Mouse (Mus musculus): ENCODE measurements around the gene Lpp. TPM values are rescaled to one million over a fixed set of nuclear protein-coding genes. Genes with fewer than 3 reads are reported as not detected.
A peak's percentile ranks its signal among the peaks of the same experiment; 100 is the strongest.
"Not testable (repeated sequence)": the region's sequence is repeated elsewhere in the genome, so short reads cannot be mapped to it uniquely, and the experiment has no call there.

Lpp gene
- total and polyA plus RNA-seq, 3 experiments: 7.7 to 25.1 (median 23.6) TPM

DNA sequence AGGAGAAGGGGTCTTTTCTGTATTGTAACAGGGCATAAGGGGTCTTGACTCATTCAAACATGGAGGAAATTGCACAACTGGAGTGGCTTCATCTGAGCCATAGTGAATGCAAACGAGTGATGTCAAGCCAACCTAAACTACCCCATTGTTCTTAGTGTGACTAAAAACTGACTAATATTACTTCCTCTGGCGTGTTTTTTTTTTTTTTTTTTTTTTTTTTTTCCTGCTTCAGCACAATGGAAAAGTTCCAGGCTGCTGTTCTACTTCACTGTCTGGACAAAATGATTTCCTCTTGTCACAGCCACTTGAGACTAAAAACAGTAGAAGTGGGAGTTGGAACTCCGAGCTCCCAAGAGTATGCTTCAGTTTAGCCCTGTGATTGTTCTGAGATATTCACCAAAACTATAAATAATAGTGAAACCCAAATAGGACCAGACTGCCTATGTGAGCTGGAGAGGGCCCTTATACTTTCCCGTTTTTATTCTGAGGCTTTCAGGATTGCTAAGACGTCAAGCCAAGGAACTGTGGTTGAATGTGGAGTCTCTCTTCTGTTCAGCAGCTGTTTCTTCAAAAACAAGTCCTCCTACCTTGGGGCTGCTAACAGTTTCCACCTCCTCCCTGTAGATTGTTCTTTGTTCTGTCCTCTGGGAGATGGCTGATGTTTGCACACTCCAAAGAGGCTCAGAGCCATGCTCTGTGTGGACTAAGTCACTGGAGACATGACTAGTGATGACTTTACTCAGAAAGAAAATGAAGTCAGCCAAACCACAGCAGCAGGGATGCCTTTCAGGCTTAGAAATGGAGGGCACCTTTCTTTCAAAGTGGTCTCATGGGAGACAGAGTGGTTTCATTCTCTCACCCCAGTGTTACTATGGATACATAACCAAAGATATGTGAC lies 617.9 kb downstream of the Lpp start:
- Histone ChIP-seq H3K4me3 (no peak overlapping the region), H3K27ac (peak overlapping the region; percentile 38), H3K79me2 (replicated peaks; ENCODE audit: control insufficient read depth, insufficient read depth, low read length) (no peaks in the 10 kb centered on the region), H3K27me3 (ENCODE audit: control insufficient read depth, insufficient read depth, low read length) (no peaks in the 10 kb centered on the region), H3K4me1 (ENCODE audit: control insufficient read depth, insufficient read depth, low read length) (peaks cover 7% of the 10 kb centered on the region), H3K36me3 (ENCODE audit: control insufficient read depth, insufficient read depth, low read length) (peaks cover 10% of the 10 kb centered on the region), H3K9ac (ENCODE audit: low read depth, low read length) (peak overlapping the region; percentile 9; the same call in 1 of the 2 replicates)
- peak in 1 of 2 experiments; percentile 36 for DNase-seq
- no peak for TF ChIP-seq POLR2A (IDR thresholded peaks at IDR 0.05; ENCODE audit: insufficient read depth, low read depth, low read length)
- no peak for TF ChIP-seq EP300 (IDR thresholded peaks at IDR 0.05; ENCODE audit: insufficient read depth, low read depth, low read length)
- TF ChIP-seq CTCF (IDR thresholded peaks at IDR 0.05): no peak
- WGBS: 15% methylated on average over 5 of the region's 5 CpGs
- intact Hi-C loops (cut with DNase I): loop anchor here (1.0 kb wide), 1 partner anchor 48 kb away; no protein-coding TSS in a partner anchor

DNA sequence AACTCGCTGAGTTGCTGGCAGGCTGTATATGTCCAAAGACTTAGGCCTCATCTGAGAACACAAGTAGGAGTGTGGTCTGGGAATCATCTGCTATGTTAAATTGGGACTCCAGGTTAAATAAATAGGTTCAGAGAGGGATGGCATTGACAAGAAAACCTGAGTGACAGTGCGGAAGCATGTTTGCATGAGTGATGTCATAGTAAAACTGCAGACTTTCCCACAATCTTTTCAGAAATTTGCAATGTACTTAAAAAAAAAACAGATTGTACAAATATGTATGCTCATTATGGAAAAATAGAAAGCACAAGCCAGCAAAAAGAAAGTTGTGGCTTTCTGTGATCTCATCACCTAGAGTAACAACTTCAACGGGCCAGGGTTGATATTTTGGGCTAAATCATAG lies 619.6 kb downstream of the Lpp start:
- Histone ChIP-seq H3K27me3 (ENCODE audit: control insufficient read depth, insufficient read depth, low read length) (no peaks in the 10 kb centered on the region), H3K79me2 (replicated peaks; ENCODE audit: control insufficient read depth, insufficient read depth, low read length) (no peaks in the 10 kb centered on the region), H3K9ac (ENCODE audit: low read depth, low read length) (no peak overlapping the region), H3K36me3 (ENCODE audit: control insufficient read depth, insufficient read depth, low read length) (peaks cover 10% of the 10 kb centered on the region), H3K4me1 (ENCODE audit: control insufficient read depth, insufficient read depth, low read length) (peaks cover 7% of the 10 kb centered on the region), H3K27ac (no peak overlapping the region), H3K4me3 (no peak overlapping the region)
- intact Hi-C loops (cut with DNase I): no loop called here
- no peak for DNase-seq
- WGBS: 89% methylated on average over 3 of the region's 3 CpGs
- TF ChIP-seq EP300 (IDR thresholded peaks at IDR 0.05; ENCODE audit: insufficient read depth, low read depth, low read length): no peak

DNA sequence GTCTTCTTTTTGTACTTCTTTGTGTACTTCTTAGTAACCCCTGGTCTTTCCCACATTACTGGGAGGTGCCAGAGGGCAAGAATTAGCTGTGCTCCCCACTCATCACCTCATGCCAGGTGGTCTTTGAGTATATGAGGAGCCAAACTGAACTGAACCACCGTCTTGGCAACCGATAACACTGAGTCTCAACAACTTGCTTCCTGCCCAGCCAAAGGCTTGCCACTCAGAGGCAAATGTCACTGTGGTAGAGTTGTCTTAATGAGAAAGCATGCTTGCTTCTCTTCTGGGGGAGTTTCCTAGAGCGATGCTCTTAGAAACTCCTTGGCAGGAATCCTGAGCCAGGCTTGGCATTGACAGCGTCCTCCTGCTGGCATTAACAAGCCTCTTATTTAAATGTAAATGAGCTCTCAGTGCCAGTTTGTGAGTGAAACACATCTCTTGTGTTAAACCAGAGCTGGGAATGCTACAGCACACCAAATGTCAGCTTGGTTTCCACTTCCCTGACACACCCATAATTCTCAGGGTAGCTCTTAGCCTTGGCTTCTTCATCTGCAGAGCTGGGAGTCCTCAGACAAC lies 623.0 kb downstream of the Lpp start:
- DNase-seq: no peak

DNA sequence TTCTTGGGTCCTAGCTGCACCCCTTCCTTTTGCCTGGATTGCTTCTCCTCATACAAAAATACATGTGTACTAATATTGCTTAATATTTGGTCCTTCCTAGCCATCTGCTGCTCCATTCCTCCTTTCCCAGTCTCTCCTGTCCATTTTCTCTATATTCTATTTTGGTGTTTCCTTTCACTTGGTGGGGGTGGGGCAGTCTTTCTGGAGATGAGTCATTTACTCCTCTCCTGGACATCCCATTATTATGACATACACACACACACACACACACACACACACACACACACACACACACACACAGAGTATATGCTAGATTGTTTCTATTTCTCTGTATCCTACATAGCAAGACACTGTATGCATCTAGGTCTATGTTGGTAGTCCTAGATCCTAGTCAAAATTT lies 623.7 kb downstream of the Lpp start:
- no peaks in the 10 kb centered on the region for H3K36me3 ChIP-seq (ENCODE audit: control insufficient read depth, insufficient read depth, low read length)
- H3K27me3 ChIP-seq (ENCODE audit: control insufficient read depth, insufficient read depth, low read length): no peaks in the 10 kb centered on the region
- H3K27ac ChIP-seq: no peak overlapping the region
- H3K9ac ChIP-seq (ENCODE audit: low read depth, low read length): no peak overlapping the region
- H3K79me2 ChIP-seq (replicated peaks; ENCODE audit: control insufficient read depth, insufficient read depth, low read length): no peaks in the 10 kb centered on the region
- no peak overlapping the region for H3K4me3 ChIP-seq
- H3K4me1 ChIP-seq (ENCODE audit: control insufficient read depth, insufficient read depth, low read length): peaks cover 1% of the 10 kb centered on the region; the same call in 1 of the 2 replicates
- no peak for DNase-seq
- no peak for TF ChIP-seq POLR2A (IDR thresholded peaks at IDR 0.05; ENCODE audit: insufficient read depth, low read depth, low read length)
- no peak for TF ChIP-seq EP300 (IDR thresholded peaks at IDR 0.05; ENCODE audit: insufficient read depth, low read depth, low read length)
- no peak for TF ChIP-seq CTCF (IDR thresholded peaks at IDR 0.05)
- intact Hi-C loops (cut with DNase I): no loop called here

More for the DNA sequence above, 623.0 kb downstream of the Lpp start:
- WGBS: 68% methylated on average over 4 of the region's 4 CpGs
- Histone ChIP-seq H3K36me3 (ENCODE audit: control insufficient read depth, insufficient read depth, low read length) (peaks cover 5% of the 10 kb centered on the region), H3K79me2 (replicated peaks; ENCODE audit: control insufficient read depth, insufficient read depth, low read length) (no peaks in the 10 kb centered on the region), H3K27ac (no peak overlapping the region), H3K9ac (ENCODE audit: low read depth, low read length) (no peak overlapping the region), H3K4me1 (ENCODE audit: control insufficient read depth, insufficient read depth, low read length) (peaks cover 6% of the 10 kb centered on the region), H3K4me3 (no peak overlapping the region), H3K27me3 (ENCODE audit: control insufficient read depth, insufficient read depth, low read length) (no peaks in the 10 kb centered on the region)
- intact Hi-C loops (cut with DNase I): no loop called here
- TF ChIP-seq EP300 (IDR thresholded peaks at IDR 0.05; ENCODE audit: insufficient read depth, low read depth, low read length): no peak
- no peak for TF ChIP-seq CTCF (IDR thresholded peaks at IDR 0.05)
- TF ChIP-seq POLR2A (IDR thresholded peaks at IDR 0.05; ENCODE audit: insufficient read depth, low read depth, low read length): no peak

DNA sequence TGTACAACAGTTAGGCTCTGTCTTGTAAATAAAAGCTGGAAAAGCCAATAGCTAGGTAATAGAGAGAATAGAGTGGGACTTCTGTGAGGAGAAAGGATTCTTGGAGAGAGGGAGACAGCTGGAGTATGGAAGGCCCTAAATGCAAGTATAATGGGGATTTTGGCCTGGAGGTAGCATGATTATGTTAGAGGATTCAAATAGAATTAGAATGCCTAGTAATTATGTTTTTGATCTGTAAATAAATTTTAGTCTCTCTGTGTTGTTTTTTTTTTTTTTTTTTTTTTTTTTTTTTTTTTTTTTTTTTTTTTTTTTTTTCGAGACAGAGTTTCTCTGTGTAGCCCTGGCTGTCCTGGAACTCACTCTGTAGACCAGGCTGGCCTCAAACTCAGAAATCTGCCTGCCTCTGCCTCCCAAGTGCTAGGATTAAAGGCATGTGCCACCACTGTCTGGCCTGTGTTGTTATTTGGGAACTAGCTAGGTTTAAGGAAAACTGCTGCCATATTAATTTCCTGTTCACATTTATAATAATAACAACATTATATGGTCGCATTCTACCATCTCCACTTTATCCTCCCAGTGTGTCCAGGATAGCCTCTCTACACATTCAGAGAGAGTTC lies 628.5 kb downstream of the Lpp start:
- intact Hi-C loops (cut with DNase I); H3K9ac ChIP-seq (ENCODE audit: low read depth, low read length); H3K4me1 ChIP-seq (ENCODE audit: control insufficient read depth, insufficient read depth, low read length); H3K27ac ChIP-seq; H3K4me3 ChIP-seq; H3K79me2 ChIP-seq (replicated peaks; ENCODE audit: control insufficient read depth, insufficient read depth, low read length); H3K27me3 ChIP-seq (ENCODE audit: control insufficient read depth, insufficient read depth, low read length); DNase-seq; H3K36me3 ChIP-seq (ENCODE audit: control insufficient read depth, insufficient read depth, low read length): not testable (repeated sequence)
- WGBS: 69% methylated on average over 2 of the region's 2 CpGs

DNA sequence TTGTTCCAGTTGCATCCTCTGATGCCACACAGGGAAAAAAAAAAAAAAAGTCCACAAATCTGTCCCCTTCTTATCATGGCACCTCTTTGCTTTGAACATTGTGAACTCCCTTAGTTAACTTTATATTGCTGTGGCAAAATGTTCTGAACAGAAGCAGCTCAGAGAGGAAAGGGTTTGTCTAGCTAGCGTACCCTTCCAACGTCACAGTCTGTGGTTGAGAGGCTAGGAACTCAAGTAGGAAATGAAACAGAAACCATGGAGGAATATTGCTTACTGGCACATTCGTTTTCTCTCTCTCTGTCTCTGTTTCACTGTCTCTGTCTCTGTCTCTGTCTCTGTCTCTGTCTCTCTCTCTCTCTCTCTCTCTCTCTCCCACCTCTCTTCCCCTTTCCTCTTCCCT lies 631.3 kb downstream of the Lpp start:
- no peak overlapping the region for H3K4me3 ChIP-seq
- H3K9ac ChIP-seq (ENCODE audit: low read depth, low read length): no peak overlapping the region
- H3K27ac ChIP-seq: no peak overlapping the region
- no peak for DNase-seq
- no peaks in the 10 kb centered on the region for H3K79me2 ChIP-seq (replicated peaks; ENCODE audit: control insufficient read depth, insufficient read depth, low read length)
- 82% methylated on average over 3 of the region's 3 CpGs for WGBS
- H3K36me3 ChIP-seq (ENCODE audit: control insufficient read depth, insufficient read depth, low read length): no peaks in the 10 kb centered on the region
- TF ChIP-seq POLR2A (IDR thresholded peaks at IDR 0.05; ENCODE audit: insufficient read depth, low read depth, low read length): no peak
- no peak for TF ChIP-seq EP300 (IDR thresholded peaks at IDR 0.05; ENCODE audit: insufficient read depth, low read depth, low read length)
- TF ChIP-seq CTCF (IDR thresholded peaks at IDR 0.05): no peak
- no peaks in the 10 kb centered on the region for H3K4me1 ChIP-seq (ENCODE audit: control insufficient read depth, insufficient read depth, low read length)
- intact Hi-C loops (cut with DNase I): no loop called here
- H3K27me3 ChIP-seq (ENCODE audit: control insufficient read depth, insufficient read depth, low read length): no peaks in the 10 kb centered on the region
